Mouse (Mus musculus): Measurements from ENCODE around the gene Gm21897. TPM values are rescaled to one million over a fixed set of nuclear protein-coding genes. Genes with fewer than 3 reads are reported as not detected.

Gm21897 gene
- polyA plus RNA-seq, 2 experiments, result not detected

DNA sequence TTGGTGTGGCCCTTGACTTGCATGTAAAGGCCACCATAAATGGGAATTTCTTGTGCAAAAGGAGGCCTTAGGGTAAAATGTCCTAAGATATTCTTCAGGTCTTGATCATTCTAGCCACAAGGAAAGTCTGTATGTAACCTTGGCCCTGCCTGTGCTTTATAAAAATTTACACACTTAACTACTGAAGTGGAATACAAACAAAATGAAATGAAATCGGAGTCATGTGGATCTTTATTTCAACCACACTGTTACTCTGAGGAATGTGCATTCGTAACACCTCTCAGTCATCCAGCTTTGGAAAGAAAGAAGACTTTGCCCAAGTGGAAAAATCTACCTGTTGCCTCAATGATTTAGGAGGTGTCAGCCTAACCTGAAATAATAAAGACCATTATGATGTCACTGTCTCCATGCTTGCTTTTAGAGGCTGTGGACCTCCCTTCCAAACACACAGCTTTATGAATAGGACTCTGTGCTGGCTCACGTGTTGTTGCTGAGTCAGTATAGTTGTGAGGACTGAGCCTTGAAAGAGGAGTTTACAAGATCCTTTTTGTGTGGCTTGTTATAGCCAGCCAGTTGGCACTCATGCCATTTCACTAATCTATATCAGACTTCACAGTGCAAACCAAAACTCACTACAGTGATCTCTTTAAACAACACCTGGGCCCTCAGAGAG lies 42.0 kb downstream of the Gm21897 start:
- 51% methylated on average over 3 of the region's 3 CpGs for WGBS
- no peak overlapping the region for H3K27ac ChIP-seq (replicated peaks; ENCODE audit: low read depth, low read length)
- ATAC-seq (ENCODE audit: low FRiP score, low read depth), result peak; percentile 62; the same call in 1 of the 2 replicates

DNA sequence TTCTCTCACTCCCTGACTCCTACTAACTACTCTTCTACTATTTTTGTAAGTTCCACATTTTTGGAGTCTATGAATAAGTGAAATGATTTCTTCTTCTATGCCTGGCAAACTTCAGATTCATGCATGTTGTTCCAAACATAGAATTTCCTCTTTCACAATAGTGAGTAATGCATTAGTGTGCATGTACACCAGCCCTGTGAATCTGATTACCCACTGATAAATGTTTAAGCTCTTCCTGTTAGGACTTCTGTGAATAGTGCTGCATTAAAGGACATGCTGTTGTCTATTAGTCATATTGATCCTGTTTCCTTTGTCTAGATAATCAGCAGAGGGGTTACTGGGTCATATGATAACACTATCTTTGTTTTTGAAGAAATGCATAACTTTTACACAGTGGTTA lies 43.6 kb downstream of the Gm21897 start:
- no peaks in the 10 kb centered on the region for H3K36me3 ChIP-seq (ENCODE audit: control insufficient read depth, insufficient read depth, low read length)
- no peak for ATAC-seq (ENCODE audit: low FRiP score, low read depth)
- H3K4me3 ChIP-seq (replicated peaks; ENCODE audit: low read length), result no peak overlapping the region
- H3K4me2 ChIP-seq (replicated peaks; ENCODE audit: low read depth, low read length, severe bottlenecking), result no peak overlapping the region
- no peaks in the 10 kb centered on the region for H3K4me1 ChIP-seq (ENCODE audit: control insufficient read depth, insufficient read depth, low read length)
- no peaks in the 10 kb centered on the region for H3K27me3 ChIP-seq (ENCODE audit: control insufficient read depth, insufficient read depth, low read length)
- H3K9me3 ChIP-seq (ENCODE audit: control insufficient read depth, low read length), result no peaks in the 10 kb centered on the region
- no peak overlapping the region for H3K27ac ChIP-seq (replicated peaks; ENCODE audit: low read depth, low read length)
- no peak overlapping the region for H3K9ac ChIP-seq (ENCODE audit: low read depth, low read length, severe bottlenecking)
- TF ChIP-seq POLR2A (IDR thresholded peaks at IDR 0.05; ENCODE audit: borderline replicate concordance, extremely low read depth, insufficient read depth, insufficient read length), result no peak
- DNase-seq (ENCODE audit: low spot score), result no peak

More for the DNA sequence above, 42.0 kb downstream of the Gm21897 start:
- Histone ChIP-seq H3K27me3 (ENCODE audit: control insufficient read depth, insufficient read depth, low read length) (no peaks in the 10 kb centered on the region), H3K4me1 (ENCODE audit: control insufficient read depth, insufficient read depth, low read length) (no peaks in the 10 kb centered on the region), H3K4me3 (replicated peaks; ENCODE audit: low read length) (no peak overlapping the region), H3K9ac (ENCODE audit: low read depth, low read length, severe bottlenecking) (no peak overlapping the region), H3K9me3 (ENCODE audit: control insufficient read depth, low read length) (no peaks in the 10 kb centered on the region), H3K36me3 (ENCODE audit: control insufficient read depth, insufficient read depth, low read length) (no peaks in the 10 kb centered on the region), H3K4me2 (replicated peaks; ENCODE audit: low read depth, low read length, severe bottlenecking) (no peak overlapping the region)
- peak; percentile 20 for DNase-seq (ENCODE audit: low spot score)
- TF ChIP-seq POLR2A (IDR thresholded peaks at IDR 0.05; ENCODE audit: borderline replicate concordance, extremely low read depth, insufficient read depth, insufficient read length), result no peak

All from limb, embryonic 14.5 days (tissue).